ENCODE assay signal across 8 mouse cellular contexts in the genomic region with DNA sequence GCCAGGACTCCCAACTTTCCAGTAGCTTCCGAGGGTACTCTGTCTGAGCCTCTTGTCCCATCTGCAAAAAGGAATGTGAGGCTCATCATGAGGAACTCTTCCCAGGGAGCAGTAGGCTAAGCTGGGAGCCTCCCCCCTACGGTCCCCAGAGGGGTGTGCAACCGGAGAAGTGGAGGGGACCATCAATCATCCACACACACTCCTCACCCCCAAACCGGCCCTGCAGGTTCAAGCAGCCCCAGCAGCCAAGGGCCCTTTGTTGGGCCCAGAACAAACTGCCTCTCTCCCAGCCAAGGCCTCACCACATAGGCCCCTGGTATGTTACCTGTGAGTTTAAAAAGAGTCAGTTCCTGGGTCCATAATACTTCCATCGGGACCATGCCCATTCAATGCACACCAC. TPM values are rescaled to one million over a fixed set of nuclear protein-coding genes. Genes with fewer than 3 reads are reported as not detected.
A peak's percentile ranks its signal among the peaks of the same experiment; 100 is the strongest.
DNase-seq lines count a peak whose midpoint lies in the region; ATAC-seq and TF ChIP-seq lines count a peak whose summit lies in the region.

No protein-coding gene starts in this region.

- no peaks in the 10 kb centered on the region for H3K9me3 ChIP-seq in midbrain, embryonic 10.5 days (replicated peaks)
- no peaks in the 10 kb centered on the region for H3K9me3 ChIP-seq in midbrain, embryonic 16.5 days (replicated peaks; ENCODE audit: control insufficient read depth, low read length, poor library complexity, severe bottlenecking)
- H3K9me3 ChIP-seq in limb, embryonic 14.5 days (ENCODE audit: control insufficient read depth, low read length), result no peaks in the 10 kb centered on the region
- H3K9me3 ChIP-seq in stomach, postnatal 0 days (ENCODE audit: control insufficient read depth, low read length), result no peaks in the 10 kb centered on the region

- H3K4me1 ChIP-seq in heart, adult 2 months (ENCODE audit: control insufficient read depth, insufficient read depth, low read length), result peaks cover 36% of the 10 kb centered on the region
- H3K4me1 ChIP-seq in midbrain, embryonic 10.5 days, result peaks cover 56% of the 10 kb centered on the region
- peaks cover 8% of the 10 kb centered on the region for H3K4me1 ChIP-seq in midbrain, embryonic 16.5 days (ENCODE audit: control insufficient read depth, insufficient read depth, low read length)
- peaks cover 8% of the 10 kb centered on the region for H3K4me1 ChIP-seq in limb, embryonic 14.5 days (ENCODE audit: control insufficient read depth, insufficient read depth, low read length)
- H3K4me1 ChIP-seq in stomach, postnatal 0 days (replicated peaks; ENCODE audit: control insufficient read depth, insufficient read depth), result peaks cover 17% of the 10 kb centered on the region

- no peak for TF ChIP-seq CTCF in heart, adult 2 months (IDR thresholded peaks at IDR 0.05)
- TF ChIP-seq CTCF in stomach, postnatal 0 days (IDR thresholded peaks at IDR 0.05; ENCODE audit: low read depth), result no peak

- H3K4me2 ChIP-seq in midbrain, embryonic 16.5 days (ENCODE audit: low read length), result no peak overlapping the region
- no peak overlapping the region for H3K4me2 ChIP-seq in limb, embryonic 14.5 days (replicated peaks; ENCODE audit: low read depth, low read length, severe bottlenecking)
- H3K4me2 ChIP-seq in stomach, postnatal 0 days (replicated peaks; ENCODE audit: low read depth), result peak overlapping the region; percentile 14; the same call in 1 of the 2 replicates

- H3K27ac ChIP-seq in heart, adult 2 months, result peak overlapping the region; percentile 73
- H3K27ac ChIP-seq in midbrain, embryonic 10.5 days (replicated peaks), result 0 out of 2 replicates have a peak overlapping the region, but pooled peaks have one; percentile 33
- H3K27ac ChIP-seq in midbrain, embryonic 16.5 days (ENCODE audit: low read length), result no peak overlapping the region
- H3K27ac ChIP-seq in limb, embryonic 14.5 days (replicated peaks; ENCODE audit: low read depth, low read length), result 0 out of 2 replicates have a peak overlapping the region, but pooled peaks have one; percentile 26
- peak overlapping the region; percentile 90 for H3K27ac ChIP-seq in stomach, postnatal 0 days (replicated peaks)

- TF ChIP-seq POLR2A in heart, adult 2 months (IDR thresholded peaks at IDR 0.05; ENCODE audit: insufficient read depth, low read depth, low read length), result no peak
- TF ChIP-seq POLR2A in limb, embryonic 14.5 days (IDR thresholded peaks at IDR 0.05; ENCODE audit: borderline replicate concordance, extremely low read depth, insufficient read depth, insufficient read length), result no peak

- H3K4me3 ChIP-seq in heart, adult 2 months, result no peak overlapping the region
- no peak overlapping the region for H3K4me3 ChIP-seq in midbrain, embryonic 10.5 days
- H3K4me3 ChIP-seq in midbrain, embryonic 16.5 days (ENCODE audit: low read depth, low read length), result no peak overlapping the region
- no peak overlapping the region for H3K4me3 ChIP-seq in limb, embryonic 14.5 days (replicated peaks; ENCODE audit: low read length)
- no peak overlapping the region for H3K4me3 ChIP-seq in stomach, postnatal 0 days (ENCODE audit: low read depth, low read length)

- H3K79me2 ChIP-seq in heart, adult 2 months (replicated peaks; ENCODE audit: control insufficient read depth, insufficient read depth, low read length), result no peaks in the 10 kb centered on the region

- no peak overlapping the region for H3K9ac ChIP-seq in heart, adult 2 months (ENCODE audit: low read depth, low read length)
- H3K9ac ChIP-seq in midbrain, embryonic 16.5 days (ENCODE audit: low read depth, low read length), result no peak overlapping the region
- no peak overlapping the region for H3K9ac ChIP-seq in limb, embryonic 14.5 days (ENCODE audit: low read depth, low read length, severe bottlenecking)
- 0 out of 2 replicates have a peak overlapping the region, but pooled peaks have one; percentile 31 for H3K9ac ChIP-seq in stomach, postnatal 0 days (ENCODE audit: low read length)

- intact Hi-C loops in heart, adult 2 months (cut with DNase I), result no loop called here
- intact Hi-C loops in heart, postnatal 14 days (cut with DNase I), result no loop called here

- no peaks in the 10 kb centered on the region for H3K27me3 ChIP-seq in heart, adult 2 months (ENCODE audit: control insufficient read depth, insufficient read depth, low read length)
- no peaks in the 10 kb centered on the region for H3K27me3 ChIP-seq in midbrain, embryonic 10.5 days (ENCODE audit: low read depth, poor library complexity, severe bottlenecking)
- H3K27me3 ChIP-seq in midbrain, embryonic 16.5 days (ENCODE audit: control insufficient read depth, insufficient read depth, low read depth, low read length), result no peaks in the 10 kb centered on the region
- no peaks in the 10 kb centered on the region for H3K27me3 ChIP-seq in limb, embryonic 14.5 days (ENCODE audit: control insufficient read depth, insufficient read depth, low read length)
- H3K27me3 ChIP-seq in stomach, postnatal 0 days (ENCODE audit: control insufficient read depth, insufficient read depth, low read length), result no peaks in the 10 kb centered on the region

- peaks cover 3% of the 10 kb centered on the region for H3K36me3 ChIP-seq in heart, adult 2 months (ENCODE audit: control insufficient read depth, insufficient read depth, low read length)
- H3K36me3 ChIP-seq in midbrain, embryonic 10.5 days, result peaks cover 37% of the 10 kb centered on the region
- 0 out of 2 replicates have a peak, but pooled peaks cover 3% of the 10 kb centered on the region for H3K36me3 ChIP-seq in midbrain, embryonic 16.5 days (ENCODE audit: control insufficient read depth, insufficient read depth, low read length)
- peaks cover 6% of the 10 kb centered on the region; the same call in 1 of the 2 replicates for H3K36me3 ChIP-seq in limb, embryonic 14.5 days (ENCODE audit: control insufficient read depth, insufficient read depth, low read length)
- H3K36me3 ChIP-seq in stomach, postnatal 0 days (ENCODE audit: control insufficient read depth, insufficient read depth, low read length), result no peaks in the 10 kb centered on the region

- 79% methylated on average over 5 of the region's 5 CpGs for WGBS in heart, adult 2 months
- 86% methylated on average over 5 of the region's 5 CpGs for WGBS in midbrain, embryonic 10.5 days
- 85% methylated on average over 5 of the region's 5 CpGs for WGBS in midbrain, embryonic 16.5 days
- 65% methylated on average over 5 of the region's 5 CpGs for WGBS in limb, embryonic 14.5 days
- WGBS in stomach, postnatal 0 days, result 28% methylated on average over 5 of the region's 5 CpGs

- DNase-seq in heart, adult 2 months, result peak in 1 of 2 experiments; percentile 10
- DNase-seq in heart, postnatal 14 days, result no peak
- no peak for DNase-seq in midbrain, embryonic 10.5 days (ENCODE audit: low spot score)
- DNase-seq in limb, embryonic 14.5 days (ENCODE audit: low spot score), result peak; percentile 35
- DNase-seq in stomach, postnatal 0 days (ENCODE audit: low spot score), result peak; percentile 80
- no peak for DNase-seq in layer of hippocampus, postnatal 25 days (ENCODE audit: extremely low spot score in 1 of 2, low spot score in 1 of 2)
- DNase-seq in frontal cortex, adult 2 months (ENCODE audit: extremely low spot score in 1 of 2, low spot score in 1 of 2), result no peak

- no peak for TF ChIP-seq EP300 in heart, adult 2 months (IDR thresholded peaks at IDR 0.05; ENCODE audit: insufficient read depth, low read depth, low read length)
- peak; percentile 29 for TF ChIP-seq EP300 in stomach, postnatal 0 days (optimal IDR thresholded peaks at IDR 0.05)

- ATAC-seq in midbrain, embryonic 16.5 days, result no peak
- no peak for ATAC-seq in limb, embryonic 14.5 days (ENCODE audit: low FRiP score, low read depth)
- peak; percentile 42 for ATAC-seq in stomach, postnatal 0 days (ENCODE audit: low FRiP score, low TSS enrichment)

RNA-seq across cellular contexts. Expression of gene Cyb5r3, which starts 5.3 kb away (rescaled TPM):
- total RNA-seq in heart, adult 2 months (2021), result 10 to 100 TPM; 75.6 to 87.2 TPM
- 97.7 and 103 TPM in 2 replicates for polyA plus RNA-seq in heart, adult 2 months (2012; rRNA removed)
- total RNA-seq in heart, postnatal 14 days (2021), result 100 to 1,000 TPM in 1 of 2 experiments, 10 to 100 TPM in 1; 97.2 to 109 TPM
- 218 and 255 TPM in 2 replicates for polyA plus RNA-seq in midbrain, embryonic 10.5 days (2016; fragmentation: Nextera tagmentation; extraction: Ambion mirVana)
- 107 and 121 TPM in 2 replicates for polyA plus RNA-seq in midbrain, embryonic 16.5 days (2015; fragmentation: Nextera tagmentation; extraction: Ambion mirVana)
- polyA plus RNA-seq in limb, embryonic 14.5 days (2012; rRNA removed), result 73.3 and 79.9 TPM in 2 replicates
- 135 and 136 TPM in 2 replicates for polyA plus RNA-seq in limb, embryonic 14.5 days (2014; fragmentation: Nextera tagmentation; extraction: Ambion mirVana)
- 117 and 145 TPM in 2 replicates for polyA plus RNA-seq in stomach, postnatal 0 days (2015; fragmentation: Nextera tagmentation; extraction: Ambion mirVana)
- 10 to 100 TPM; 59.9 to 62.0 TPM for total RNA-seq in layer of hippocampus, postnatal 25 days (2021)
- polyA plus RNA-seq in frontal cortex, adult 2 months (2012; rRNA removed), result 62.2 and 64.4 TPM in 2 replicates

RNA-seq across cellular contexts. Expression of gene Poldip3, which starts 17.9 kb away (rescaled TPM):
- 10 to 100 TPM; 23.6 to 24.7 TPM for total RNA-seq in heart, adult 2 months (2021)
- polyA plus RNA-seq in heart, adult 2 months (2012; rRNA removed), result 20.0 and 27.0 TPM in 2 replicates
- 10 to 100 TPM; 34.4 to 41.1 TPM for total RNA-seq in heart, postnatal 14 days (2021)
- polyA plus RNA-seq in midbrain, embryonic 10.5 days (2016; fragmentation: Nextera tagmentation; extraction: Ambion mirVana), result 189 and 190 TPM in 2 replicates
- 140 and 145 TPM in 2 replicates for polyA plus RNA-seq in midbrain, embryonic 16.5 days (2015; fragmentation: Nextera tagmentation; extraction: Ambion mirVana)
- 88.2 and 94.3 TPM in 2 replicates for polyA plus RNA-seq in limb, embryonic 14.5 days (2012; rRNA removed)
- polyA plus RNA-seq in limb, embryonic 14.5 days (2014; fragmentation: Nextera tagmentation; extraction: Ambion mirVana), result 150 and 154 TPM in 2 replicates
- 56.3 and 58.7 TPM in 2 replicates for polyA plus RNA-seq in stomach, postnatal 0 days (2015; fragmentation: Nextera tagmentation; extraction: Ambion mirVana)
- 10 to 100 TPM; 88.1 to 89.3 TPM for total RNA-seq in layer of hippocampus, postnatal 25 days (2021)
- 67.7 and 76.6 TPM in 2 replicates for polyA plus RNA-seq in frontal cortex, adult 2 months (2012; rRNA removed)

RNA-seq across cellular contexts. Expression of gene Rrp7a, which starts 44.5 kb away (rescaled TPM):
- total RNA-seq in heart, adult 2 months (2021), result 10 to 100 TPM; 39.9 to 40.9 TPM
- 60.0 and 62.0 TPM in 2 replicates for polyA plus RNA-seq in heart, adult 2 months (2012; rRNA removed)
- 10 to 100 TPM; 38.6 to 44.8 TPM for total RNA-seq in heart, postnatal 14 days (2021)
- 88.1 and 91.4 TPM in 2 replicates for polyA plus RNA-seq in midbrain, embryonic 10.5 days (2016; fragmentation: Nextera tagmentation; extraction: Ambion mirVana)
- polyA plus RNA-seq in midbrain, embryonic 16.5 days (2015; fragmentation: Nextera tagmentation; extraction: Ambion mirVana), result 90.6 and 93.0 TPM in 2 replicates
- polyA plus RNA-seq in limb, embryonic 14.5 days (2012; rRNA removed), result 82.1 and 92.1 TPM in 2 replicates
- 60.9 and 61.7 TPM in 2 replicates for polyA plus RNA-seq in limb, embryonic 14.5 days (2014; fragmentation: Nextera tagmentation; extraction: Ambion mirVana)
- polyA plus RNA-seq in stomach, postnatal 0 days (2015; fragmentation: Nextera tagmentation; extraction: Ambion mirVana), result 39.9 and 44.8 TPM in 2 replicates
- 100 to 1,000 TPM; 144 to 161 TPM for total RNA-seq in layer of hippocampus, postnatal 25 days (2021)
- 109 and 111 TPM in 2 replicates for polyA plus RNA-seq in frontal cortex, adult 2 months (2012; rRNA removed)

Comparison
In these comparisons a context has a peak if more than half of its experiments do, and no peak if none do; other contexts are left out.
1. DNase-seq: peak in limb, embryonic 14.5 days (single experiment) and stomach, postnatal 0 days (single experiment); none in heart, postnatal 14 days (0 of 2), midbrain, embryonic 10.5 days (single experiment), layer of hippocampus, postnatal 25 days (0 of 2) and frontal cortex, adult 2 months (0 of 2).